Mouse (Mus musculus) lung, embryonic 15.5 days (tissue): Measurements from ENCODE around the gene Itsn1. TPM values are rescaled to one million over a fixed set of nuclear protein-coding genes. Genes with fewer than 3 reads are reported as not detected.

Experiments
- ATAC-seq: fragments of 200-750 bp; cut with Nextera tagmentation; 2 replicates; pipeline ENCODE4 v1.8.0; 2017; ENCODE audit warnings: moderate number of reproducible peaks, borderline replicate concordance; ENCODE audit not compliant: low FRiP score, low TSS enrichment; ENCODE audit errors: extremely low read depth
- H3K27ac ChIP-seq: fragments of 300-500 bp; sonication (generic); 2 replicates; pipeline ENCODE4 v1.5.1; 2015; ENCODE audit warnings: moderate library complexity, mild to moderate bottlenecking, inconsistent platforms
- H3K27me3 ChIP-seq: fragments of 300-500 bp; sonication (generic); 2 replicates; pipeline ENCODE4 v1.6.1; 2015; ENCODE audit warnings: inconsistent platforms
- H3K36me3 ChIP-seq: fragments of 300-500 bp; sonication (generic); 2 replicates; pipeline ENCODE4 v1.6.1; 2015; ENCODE audit warnings: inconsistent platforms
- H3K4me1 ChIP-seq: fragments of 300-500 bp; sonication (generic); 2 replicates; pipeline ENCODE4 v1.6.1; 2015; ENCODE audit warnings: inconsistent platforms
- H3K4me2 ChIP-seq: fragments of 300-500 bp; sonication (generic); 2 replicates; pipeline ENCODE4 v1.6.1; 2015; ENCODE audit warnings: inconsistent platforms, mild to moderate bottlenecking, moderate library complexity
- H3K4me3 ChIP-seq: fragments of 300-500 bp; sonication (generic); 2 replicates; pipeline ENCODE4 v1.5.1; 2015; ENCODE audit warnings: mild to moderate bottlenecking, inconsistent platforms
- H3K9ac ChIP-seq: fragments of 300-500 bp; sonication (generic); 2 replicates; pipeline ENCODE4 v1.6.1; 2015; ENCODE audit warnings: inconsistent platforms
- H3K9me3 ChIP-seq: fragments of 300-500 bp; sonication (generic); 2 replicates; pipeline ENCODE4 v1.6.1; 2016; ENCODE audit warnings: inconsistent platforms
- WGBS: fragments of 180-500 bp; shearing (Covaris S2); methylation state at CpG from one replicate; pipeline ENCODE4 v1.1.7; 2015; 5-methylcytosine and 5-hydroxymethylcytosine counted together
- polyA plus RNA-seq: library from polyadenylated mRNA; unstranded; fragments of >200 nt; fragmentation: Nextera tagmentation; extraction: Ambion mirVana; gene quantifications from 2 replicates; pipeline ENCODE4 v1.2.1, GENCODE M21; 2015

Itsn1 gene
- polyA plus RNA-seq, 1 experiment from 2014 or later = 20.3 TPM

- no peak for ATAC-seq
- Histone ChIP-seq H3K4me2 (no peak overlapping the region), H3K27me3 (no peaks in the 10 kb centered on the region), H3K9me3 (no peaks in the 10 kb centered on the region), H3K4me1 (0 out of 2 replicates have a peak, but pooled peaks cover 7% of the 10 kb centered on the region), H3K27ac (no peak overlapping the region), H3K9ac (no peak overlapping the region), H3K36me3 (peaks cover 7% of the 10 kb centered on the region; the same call in 1 of the 2 replicates), H3K4me3 (no peak overlapping the region)
- WGBS = 80% methylated on average over 18 of the region's 18 CpGs
These were observed 107.8 kb downstream of the Itsn1 start for GRCm38 (mm10) chr16:91836592-91837557.

DNA sequence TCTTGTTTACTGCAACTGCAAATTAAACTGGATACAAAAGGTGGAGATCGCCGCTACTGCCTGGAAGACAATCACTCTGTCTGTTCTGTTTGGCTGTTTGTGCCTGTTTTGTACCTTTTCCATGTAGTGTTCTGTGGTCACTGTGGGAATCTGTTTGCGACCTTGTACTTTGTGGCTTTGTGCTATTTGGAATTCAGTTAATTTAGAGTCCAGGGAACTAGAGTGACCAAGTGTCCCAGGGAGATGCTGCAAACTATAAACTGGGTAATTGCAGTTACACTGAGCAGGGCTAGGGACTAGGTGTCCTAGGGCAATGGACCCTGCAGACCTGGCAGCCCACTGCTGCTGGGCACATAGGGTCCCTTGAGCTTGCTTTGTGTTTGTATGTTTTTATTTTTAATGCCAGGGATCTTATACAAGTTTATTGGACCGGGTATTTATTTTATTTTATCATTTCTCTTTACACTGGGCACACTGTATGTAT, 108.5 kb downstream of the Itsn1 start:
- 93% methylated on average over 4 of the region's 4 CpGs for WGBS
- Histone ChIP-seq H3K4me2 (no peak overlapping the region), H3K4me3 (no peak overlapping the region), H3K36me3 (peaks cover 9% of the 10 kb centered on the region; the same call in 1 of the 2 replicates), H3K4me1 (0 out of 2 replicates have a peak, but pooled peaks cover 7% of the 10 kb centered on the region), H3K27ac (no peak overlapping the region), H3K9me3 (no peaks in the 10 kb centered on the region), H3K9ac (no peak overlapping the region), H3K27me3 (no peaks in the 10 kb centered on the region)
- no peak for ATAC-seq

DNA sequence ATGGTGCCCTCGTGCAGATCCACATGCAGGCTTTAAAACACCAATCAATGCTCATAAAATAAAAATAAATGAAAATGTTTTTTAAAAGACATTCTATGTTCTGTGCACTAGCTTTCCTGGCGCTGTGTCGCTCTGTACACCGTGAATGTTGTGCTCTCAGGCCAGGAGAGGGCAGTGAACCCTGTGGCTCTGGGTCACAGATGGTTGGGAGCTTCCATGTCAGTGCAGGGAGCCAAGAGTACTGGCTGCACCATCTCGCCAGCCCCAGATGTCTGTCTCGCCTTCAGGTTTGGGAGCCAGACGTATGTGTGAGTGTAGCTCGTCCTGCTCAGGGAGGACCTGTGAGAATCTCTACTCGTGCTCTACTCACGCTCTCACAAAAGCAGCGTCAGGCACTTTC, 109.7 kb downstream of the Itsn1 start:
- Histone ChIP-seq H3K27ac (no peak overlapping the region), H3K4me2 (no peak overlapping the region), H3K27me3 (no peaks in the 10 kb centered on the region), H3K4me1 (0 out of 2 replicates have a peak, but pooled peaks cover 7% of the 10 kb centered on the region), H3K36me3 (peaks cover 14% of the 10 kb centered on the region; the same call in 1 of the 2 replicates), H3K9me3 (no peaks in the 10 kb centered on the region), H3K9ac (no peak overlapping the region), H3K4me3 (no peak overlapping the region)
- WGBS = 71% methylated on average over 11 of the region's 11 CpGs
- no peak for ATAC-seq

DNA sequence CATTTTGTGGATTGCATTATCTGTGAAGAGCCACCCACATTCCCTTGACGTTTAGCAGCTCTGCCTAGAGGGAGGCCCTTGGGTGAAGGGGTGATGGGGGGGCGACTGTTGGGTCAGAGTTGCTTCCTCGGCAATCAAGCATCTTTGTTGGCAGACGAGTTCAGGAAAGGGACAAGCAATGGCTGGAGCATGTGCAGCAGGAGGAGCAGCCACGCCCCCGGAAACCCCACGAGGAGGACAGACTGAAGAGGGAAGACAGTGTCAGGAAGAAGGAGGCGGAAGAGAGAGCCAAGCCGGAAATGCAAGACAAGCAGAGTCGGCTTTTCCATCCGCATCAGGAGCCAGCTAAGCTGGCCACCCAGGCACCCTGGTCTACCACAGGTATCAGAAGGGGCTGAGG, 110.4 kb downstream of the Itsn1 start:
- Histone ChIP-seq H3K4me2 (no peak overlapping the region), H3K9me3 (no peaks in the 10 kb centered on the region), H3K27ac (no peak overlapping the region), H3K36me3 (peaks cover 14% of the 10 kb centered on the region; the same call in 1 of the 2 replicates), H3K4me1 (0 out of 2 replicates have a peak, but pooled peaks cover 7% of the 10 kb centered on the region), H3K27me3 (no peaks in the 10 kb centered on the region), H3K9ac (no peak overlapping the region), H3K4me3 (no peak overlapping the region)
- 36% methylated on average over 11 of the region's 11 CpGs for WGBS
- ATAC-seq = no peak

DNA sequence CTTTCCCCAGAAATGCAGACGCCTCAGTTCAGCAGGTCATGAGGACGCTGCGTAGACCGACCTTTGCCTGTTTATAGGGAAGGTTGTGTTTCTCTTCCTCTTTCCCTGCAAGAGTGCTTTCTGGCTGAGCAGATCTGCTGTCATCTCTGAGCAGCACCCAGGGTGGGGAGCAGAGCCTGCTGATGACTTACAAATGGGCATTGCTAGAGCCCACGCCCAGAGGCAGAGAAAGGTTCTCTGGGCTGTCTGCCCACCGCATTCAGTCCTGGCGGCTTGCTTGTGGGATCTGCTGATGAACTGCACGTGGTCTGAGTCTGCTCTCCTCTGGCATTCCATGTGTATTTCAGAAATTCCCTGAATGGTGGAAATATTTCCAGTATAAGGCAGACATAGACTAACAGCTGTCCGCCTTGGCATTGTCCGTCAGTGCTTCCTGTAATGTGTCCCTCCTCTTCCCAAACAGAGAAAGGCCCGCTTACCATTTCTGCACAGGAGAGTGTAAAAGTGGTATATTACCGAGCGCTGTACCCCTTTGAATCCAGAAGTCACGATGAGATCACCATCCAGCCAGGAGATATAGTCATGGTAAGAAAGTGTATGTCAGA, 112.0 kb downstream of the Itsn1 start:
- Histone ChIP-seq H3K36me3 (peaks cover 14% of the 10 kb centered on the region; the same call in 1 of the 2 replicates), H3K9me3 (no peaks in the 10 kb centered on the region), H3K27ac (no peak overlapping the region), H3K4me3 (no peak overlapping the region), H3K9ac (no peak overlapping the region), H3K27me3 (no peaks in the 10 kb centered on the region), H3K4me1 (peaks cover 15% of the 10 kb centered on the region), H3K4me2 (no peak overlapping the region)
- ATAC-seq = no peak
- WGBS = 81% methylated on average over 14 of the region's 14 CpGs

GRCm38 (mm10) chr16:91846089-91846741, 117.1 kb downstream of the Itsn1 start:
- no peaks in the 10 kb centered on the region for H3K9me3 ChIP-seq
- H3K4me1 ChIP-seq = peaks cover 13% of the 10 kb centered on the region
- WGBS = 22% methylated on average over 10 of the region's 10 CpGs
- peaks cover 21% of the 10 kb centered on the region; the same call in 1 of the 2 replicates for H3K36me3 ChIP-seq
- H3K4me3 ChIP-seq = no peak overlapping the region
- H3K9ac ChIP-seq = no peak overlapping the region
- H3K27me3 ChIP-seq = no peaks in the 10 kb centered on the region
- H3K27ac ChIP-seq = peak overlapping the region; percentile 32
- H3K4me2 ChIP-seq = no peak overlapping the region
- ATAC-seq = peak; percentile 58; the same call in 1 of the 2 replicates

DNA sequence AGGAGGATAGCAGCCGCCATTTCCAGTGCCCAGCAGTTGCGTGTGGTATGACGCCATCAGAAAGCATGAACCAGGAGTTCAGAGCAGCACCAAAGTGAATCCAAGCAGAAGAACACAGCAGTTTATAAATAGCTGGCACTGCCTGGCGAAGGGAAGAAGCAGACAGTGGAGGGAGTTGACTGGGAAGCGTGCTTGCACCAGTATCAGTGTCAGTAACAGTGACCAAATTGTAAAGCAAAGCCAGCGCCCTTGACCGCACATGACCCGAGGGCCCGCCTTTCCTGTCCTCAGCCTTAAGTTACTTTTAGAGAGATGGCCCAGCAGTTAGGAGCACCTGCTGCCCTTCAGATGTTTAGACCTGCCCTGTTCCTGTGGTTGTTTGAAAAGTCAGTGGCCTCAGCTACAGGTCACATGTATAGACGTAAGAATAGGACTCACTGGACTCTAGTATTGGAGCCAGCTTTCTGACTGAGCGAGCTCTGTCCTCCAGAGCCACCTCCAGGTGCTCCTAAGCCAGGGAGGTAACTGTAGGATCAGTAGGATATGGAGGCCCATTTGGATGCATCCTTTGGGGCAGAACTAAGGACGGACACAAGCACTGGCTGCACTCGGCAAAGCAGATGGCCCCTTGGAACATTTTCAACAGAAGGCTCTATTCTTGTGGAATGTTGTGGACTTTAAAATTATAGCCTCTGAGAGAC, 118.6 kb downstream of the Itsn1 start:
- Histone ChIP-seq H3K4me3 (no peak overlapping the region), H3K27ac (no peak overlapping the region), H3K9me3 (no peaks in the 10 kb centered on the region), H3K9ac (no peak overlapping the region), H3K27me3 (no peaks in the 10 kb centered on the region), H3K4me2 (no peak overlapping the region), H3K4me1 (peaks cover 13% of the 10 kb centered on the region), H3K36me3 (peaks cover 24% of the 10 kb centered on the region; the same call in 1 of the 2 replicates)
- ATAC-seq = no peak
- WGBS = 89% methylated on average over 13 of the region's 13 CpGs

- Histone ChIP-seq H3K27me3 (no peaks in the 10 kb centered on the region), H3K4me1 (peaks cover 13% of the 10 kb centered on the region), H3K9ac (no peak overlapping the region), H3K4me2 (no peak overlapping the region), H3K4me3 (no peak overlapping the region), H3K27ac (no peak overlapping the region), H3K36me3 (peaks cover 21% of the 10 kb centered on the region; the same call in 1 of the 2 replicates), H3K9me3 (no peaks in the 10 kb centered on the region)
- 91% methylated on average over 9 of the region's 9 CpGs for WGBS
- no peak for ATAC-seq
These were observed 119.4 kb downstream of the Itsn1 start for GRCm38 (mm10) chr16:91848505-91848904.

DNA sequence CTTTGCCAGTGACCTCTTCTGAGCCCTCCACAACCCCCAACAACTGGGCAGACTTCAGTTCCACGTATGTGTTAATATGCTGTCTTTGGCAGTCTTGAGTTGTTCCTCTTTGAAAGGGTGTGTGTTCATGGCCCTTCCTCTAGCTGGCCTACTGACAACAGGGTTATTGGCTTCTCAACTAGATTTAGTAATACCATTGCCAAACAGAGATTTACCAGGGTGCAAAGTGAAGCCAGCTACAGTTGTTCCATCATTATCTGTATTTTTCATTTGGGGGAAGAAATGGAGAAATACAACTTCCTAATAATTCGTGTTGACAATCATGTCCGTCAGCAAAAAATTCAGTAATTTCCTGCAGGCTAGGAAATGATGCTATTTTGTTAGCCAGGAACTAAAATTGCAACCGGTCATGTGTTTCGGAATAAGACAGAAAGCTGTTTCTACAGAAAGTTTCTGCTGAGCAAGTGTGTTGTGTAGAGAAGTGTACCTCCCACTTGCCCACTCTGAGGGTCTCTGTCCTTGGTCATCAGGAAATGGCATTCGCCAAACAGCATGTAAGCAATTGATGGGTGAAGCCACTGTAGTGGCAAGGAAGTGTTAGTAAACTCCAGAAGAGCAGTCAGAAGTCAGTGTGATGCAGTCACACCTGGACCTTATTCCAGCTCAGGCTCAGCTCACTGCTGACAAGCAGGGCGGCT, 120.0 kb downstream of the Itsn1 start:
- Histone ChIP-seq H3K4me2 (no peak overlapping the region), H3K27ac (no peak overlapping the region), H3K9me3 (no peaks in the 10 kb centered on the region), H3K36me3 (peaks cover 25% of the 10 kb centered on the region; the same call in 1 of the 2 replicates), H3K27me3 (no peaks in the 10 kb centered on the region), H3K4me1 (peaks cover 13% of the 10 kb centered on the region), H3K9ac (no peak overlapping the region), H3K4me3 (no peak overlapping the region)
- no peak for ATAC-seq
- WGBS = 90% methylated on average over 7 of the region's 7 CpGs

GRCm38 (mm10) chr16:91850175-91850574, 121.1 kb downstream of the Itsn1 start:
- Histone ChIP-seq H3K9me3 (no peaks in the 10 kb centered on the region), H3K36me3 (peaks cover 34% of the 10 kb centered on the region; the same call in 1 of the 2 replicates), H3K4me3 (no peak overlapping the region), H3K4me1 (peaks cover 13% of the 10 kb centered on the region), H3K4me2 (no peak overlapping the region), H3K27ac (no peak overlapping the region), H3K9ac (no peak overlapping the region), H3K27me3 (no peaks in the 10 kb centered on the region)
- ATAC-seq = no peak
- 84% methylated on average over 3 of the region's 3 CpGs for WGBS
